ENCODE assay signal across 17 mouse cellular contexts in the genomic region with DNA sequence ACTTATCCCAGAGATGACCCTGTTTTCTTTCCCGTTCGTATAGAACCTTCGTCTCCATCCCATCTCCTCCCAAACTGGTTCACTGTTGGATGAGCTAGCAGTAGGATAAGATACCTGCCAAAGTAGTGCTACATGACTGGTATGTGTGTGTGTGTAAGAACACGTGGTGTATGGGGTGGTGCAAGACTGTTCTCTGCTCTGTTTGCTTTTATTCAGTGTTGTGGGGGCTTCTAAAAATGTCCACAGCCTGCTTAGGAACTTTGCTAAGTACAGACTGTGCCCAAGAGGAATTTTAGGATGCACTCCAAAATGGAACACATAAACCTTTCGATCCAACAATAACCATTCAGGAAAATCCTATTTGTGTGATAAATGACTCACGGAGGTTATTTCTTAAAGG.
"Had no signal": no experiment of that assay in that cellular context is flagged by ENCODE, and none has a peak within 500 bp of the region (broad histone marks: within the 10 kb centered on the region; RNA-seq: fewer than 3 reads in every experiment).

No protein-coding gene starts in this region.

- ATAC-seq: hindbrain, postnatal 0 days; liver, embryonic 12.5 days; midbrain, embryonic 15.5 days had no signal

- H3K27me3 ChIP-seq: limb, embryonic 15.5 days; liver, embryonic 12.5 days; lung, embryonic 15.5 days; megakaryocyte, embryonic 14.5 days; midbrain, embryonic 15.5 days; neural tube, embryonic 12.5 days; stomach, embryonic 15.5 days had no signal

- H3K4me3 ChIP-seq: limb, embryonic 15.5 days; liver, embryonic 12.5 days; lung, embryonic 15.5 days; megakaryocyte, embryonic 14.5 days; midbrain, embryonic 15.5 days; neural tube, embryonic 12.5 days; stomach, embryonic 15.5 days had no signal

- H3K4me1 ChIP-seq: limb, embryonic 15.5 days; liver, embryonic 12.5 days; neural tube, embryonic 12.5 days had no signal

- H3K36me3 ChIP-seq: lung, embryonic 15.5 days; midbrain, embryonic 15.5 days; neural tube, embryonic 12.5 days; stomach, embryonic 15.5 days had no signal

- DNase-seq: kidney, adult 11 months; kidney, adult 9 months; layer of hippocampus, adult 9-11 months; layer of hippocampus, postnatal 36 days; lung, postnatal 14 days; thymus, adult 2 months; thymus, postnatal 25 days had no signal

- H3K27ac ChIP-seq: hindbrain, postnatal 0 days; kidney, postnatal 0 days; limb, embryonic 15.5 days; liver, embryonic 12.5 days; lung, embryonic 15.5 days; macrophage; midbrain, embryonic 15.5 days; neural tube, embryonic 12.5 days; stomach, embryonic 15.5 days had no signal
